Mouse (Mus musculus): ENCODE measurements around the gene A1bg. TPM values are rescaled to one million over a fixed set of nuclear protein-coding genes. Genes with fewer than 3 reads are reported as not detected.

A1bg gene
- total RNA-seq (2022): under 1 TPM in 1 of 4 experiments, not detected in 3; 0.64 TPM

GRCm38 (mm10) chr15:60922912-60923311 lies at the start of gene A1bg:
A1bg (minus strand) TSS chr15:60923012.
- DNase-seq: no peak

- no peak for DNase-seq
Measured at GRCm38 (mm10) chr15:60968549-60968861, 45.7 kb upstream of the A1bg start.

- DNase-seq: no peak
Measured at GRCm38 (mm10) chr15:60967841-60968548, 45.2 kb upstream of the A1bg start.

GRCm38 (mm10) chr15:60925686-60926085 lies 2.9 kb upstream of the A1bg start:
- no peak for DNase-seq

- DNase-seq: no peak
Measured at GRCm38 (mm10) chr15:60903763-60904697, 18.8 kb downstream of the A1bg start.

- DNase-seq: no peak
Measured at GRCm38 (mm10) chr15:60898187-60898965, 24.4 kb downstream of the A1bg start.

GRCm38 (mm10) chr15:60896040-60896439 lies 26.8 kb downstream of the A1bg start:
- no peak for DNase-seq

- no peak for DNase-seq
Measured at GRCm38 (mm10) chr15:60892976-60893463, 29.8 kb downstream of the A1bg start.

GRCm38 (mm10) chr15:60888724-60889123 lies 34.1 kb downstream of the A1bg start:
- no peak for DNase-seq

- DNase-seq: no peak
Measured at GRCm38 (mm10) chr15:60875721-60876120, 47.1 kb downstream of the A1bg start.

GRCm38 (mm10) chr15:60862417-60862816 lies 60.4 kb downstream of the A1bg start:
- DNase-seq: no peak

GRCm38 (mm10) chr15:60855112-60855511 lies 67.7 kb downstream of the A1bg start:
- DNase-seq: no peak

- no peak for DNase-seq
Measured at GRCm38 (mm10) chr15:60854151-60854550, 68.7 kb downstream of the A1bg start.

- peak; percentile 10 for DNase-seq
Measured at GRCm38 (mm10) chr15:60853231-60853999, 69.4 kb downstream of the A1bg start, which contains the start of gene Fam84b. Fam84b (minus strand) TSS chr15:60853778.

- no peak for DNase-seq
Measured at GRCm38 (mm10) chr15:60848630-60849029, 74.2 kb downstream of the A1bg start.

Other genes starting within 250 kb of the A1bg start
- 10 to 100 TPM; 13.4 to 18.9 (median 16.6) TPM for gene Fam84b, start 69.2 kb downstream of the A1bg start, total RNA-seq (2022)